Mouse (Mus musculus) bone marrow, adult 2 months (tissue): ENCODE measurements around the gene Cfap77.

Source experiments
- CTCF ChIP-seq: fragments of 200-500 bp; IDR thresholded peaks from 2 replicates; pipeline ENCODE4 v1.5.1; 2011; ENCODE audit warnings: low read length, control low read depth; ENCODE audit not compliant: control insufficient read depth, insufficient read depth
- POLR2A ChIP-seq: fragments of 200-500 bp; IDR thresholded peaks from 2 replicates; pipeline ENCODE4 v1.6.1; 2011; ENCODE audit warnings: low read depth, mild to moderate bottlenecking, control low read depth, low read length, borderline replicate concordance; ENCODE audit not compliant: control insufficient read depth

- TF ChIP-seq CTCF, result no peak
- TF ChIP-seq POLR2A, result no peak
Measured at GRCm38 (mm10) chr2:29076226-29076625, 21.4 kb upstream of the Cfap77 start.
